Mouse (Mus musculus): ENCODE measurements around the gene Dazap2. TPM values are rescaled to one million over a fixed set of nuclear protein-coding genes. Genes with fewer than 3 reads are reported as not detected.
A peak's percentile ranks its signal among the peaks of the same experiment; 100 is the strongest.

Gene Dazap2
- polyA plus RNA-seq, 1 experiment from 2014 or later, result 155 TPM

GRCm38 (mm10) chr15:100641226-100641810, 26.2 kb downstream of the Dazap2 start:
- Histone ChIP-seq H3K27me3 (peaks cover 32% of the 10 kb centered on the region), H3K9ac (no peak overlapping the region), H3K36me3 (no peaks in the 10 kb centered on the region), H3K27ac (no peak overlapping the region), H3K4me3 (no peak overlapping the region), H3K4me1 (peaks cover 11% of the 10 kb centered on the region), H3K9me3 (no peaks in the 10 kb centered on the region), H3K4me2 (no peak overlapping the region)
- WGBS, result 71% methylated on average over 14 of the region's 16 CpGs
- no peak for ATAC-seq (ENCODE audit: insufficient number of reproducible peaks, insufficient read depth, low FRiP score, low TSS enrichment, low read depth)

- Histone ChIP-seq H3K36me3 (no peaks in the 10 kb centered on the region), H3K4me1 (no peaks in the 10 kb centered on the region), H3K27ac (no peak overlapping the region), H3K27me3 (peaks cover 20% of the 10 kb centered on the region), H3K9me3 (no peaks in the 10 kb centered on the region), H3K4me3 (no peak overlapping the region), H3K4me2 (no peak overlapping the region), H3K9ac (no peak overlapping the region)
- ATAC-seq (ENCODE audit: insufficient number of reproducible peaks, insufficient read depth, low FRiP score, low TSS enrichment, low read depth), result no peak
- 91% methylated on average over 7 of the region's 7 CpGs for WGBS
Observed at GRCm38 (mm10) chr15:100642451-100642850, 27.3 kb downstream of the Dazap2 start.

GRCm38 (mm10) chr15:100646161-100646560, 31.0 kb downstream of the Dazap2 start:
- H3K4me1 ChIP-seq, result no peaks in the 10 kb centered on the region
- no peak for ATAC-seq (ENCODE audit: insufficient number of reproducible peaks, insufficient read depth, low FRiP score, low TSS enrichment, low read depth)
- H3K4me2 ChIP-seq, result no peak overlapping the region
- H3K9ac ChIP-seq, result no peak overlapping the region
- H3K27me3 ChIP-seq, result no peaks in the 10 kb centered on the region
- no peaks in the 10 kb centered on the region for H3K36me3 ChIP-seq
- WGBS, result 71% methylated on average over 6 of the region's 6 CpGs
- H3K9me3 ChIP-seq, result no peaks in the 10 kb centered on the region
- H3K4me3 ChIP-seq, result no peak overlapping the region
- no peak overlapping the region for H3K27ac ChIP-seq

GRCm38 (mm10) chr15:100650111-100650510, 35.0 kb downstream of the Dazap2 start:
- WGBS, result 76% methylated on average over 10 of the region's 10 CpGs
- H3K36me3 ChIP-seq, result no peaks in the 10 kb centered on the region
- no peak overlapping the region for H3K4me2 ChIP-seq
- H3K27me3 ChIP-seq, result no peaks in the 10 kb centered on the region
- H3K4me3 ChIP-seq, result no peak overlapping the region
- no peak overlapping the region for H3K9ac ChIP-seq
- no peak overlapping the region for H3K27ac ChIP-seq
- H3K9me3 ChIP-seq, result no peaks in the 10 kb centered on the region
- no peaks in the 10 kb centered on the region for H3K4me1 ChIP-seq
- ATAC-seq (ENCODE audit: insufficient number of reproducible peaks, insufficient read depth, low FRiP score, low TSS enrichment, low read depth), result no peak

- H3K4me1 ChIP-seq, result no peaks in the 10 kb centered on the region
- ATAC-seq (ENCODE audit: insufficient number of reproducible peaks, insufficient read depth, low FRiP score, low TSS enrichment, low read depth), result no peak
- no peak overlapping the region for H3K9ac ChIP-seq
- no peaks in the 10 kb centered on the region for H3K27me3 ChIP-seq
- no peaks in the 10 kb centered on the region for H3K36me3 ChIP-seq
- H3K4me2 ChIP-seq, result no peak overlapping the region
- no peaks in the 10 kb centered on the region for H3K9me3 ChIP-seq
- WGBS, result 80% methylated on average over 9 of the region's 9 CpGs
- no peak overlapping the region for H3K27ac ChIP-seq
- H3K4me3 ChIP-seq, result no peak overlapping the region
Observed at GRCm38 (mm10) chr15:100651610-100652009, 36.5 kb downstream of the Dazap2 start.

GRCm38 (mm10) chr15:100654271-100654670, 39.1 kb downstream of the Dazap2 start:
- Histone ChIP-seq H3K4me1 (no peaks in the 10 kb centered on the region), H3K9ac (no peak overlapping the region), H3K4me2 (no peak overlapping the region), H3K27me3 (no peaks in the 10 kb centered on the region), H3K27ac (no peak overlapping the region), H3K36me3 (no peaks in the 10 kb centered on the region), H3K9me3 (no peaks in the 10 kb centered on the region), H3K4me3 (no peak overlapping the region)
- ATAC-seq (ENCODE audit: insufficient number of reproducible peaks, insufficient read depth, low FRiP score, low TSS enrichment, low read depth), result no peak
- WGBS, result 88% methylated on average over 1 of the region's 1 CpGs

- H3K4me3 ChIP-seq, result no peak overlapping the region
- no peaks in the 10 kb centered on the region for H3K27me3 ChIP-seq
- H3K9ac ChIP-seq, result no peak overlapping the region
- WGBS, result 89% methylated on average over 5 of the region's 5 CpGs
- ATAC-seq (ENCODE audit: insufficient number of reproducible peaks, insufficient read depth, low FRiP score, low TSS enrichment, low read depth), result no peak
- no peak overlapping the region for H3K27ac ChIP-seq
- H3K4me2 ChIP-seq, result no peak overlapping the region
- H3K36me3 ChIP-seq, result no peaks in the 10 kb centered on the region
- H3K9me3 ChIP-seq, result no peaks in the 10 kb centered on the region
- H3K4me1 ChIP-seq, result no peaks in the 10 kb centered on the region
Observed at GRCm38 (mm10) chr15:100655201-100655600, 40.1 kb downstream of the Dazap2 start.

GRCm38 (mm10) chr15:100660306-100660705, 45.2 kb downstream of the Dazap2 start:
- Histone ChIP-seq H3K4me3 (no peak overlapping the region), H3K27ac (no peak overlapping the region), H3K9me3 (no peaks in the 10 kb centered on the region), H3K36me3 (no peaks in the 10 kb centered on the region), H3K9ac (no peak overlapping the region), H3K4me2 (no peak overlapping the region), H3K27me3 (no peaks in the 10 kb centered on the region), H3K4me1 (no peaks in the 10 kb centered on the region)
- no peak for ATAC-seq (ENCODE audit: insufficient number of reproducible peaks, insufficient read depth, low FRiP score, low TSS enrichment, low read depth)
- 86% methylated on average over 9 of the region's 9 CpGs for WGBS

- Histone ChIP-seq H3K4me1 (peaks cover 1% of the 10 kb centered on the region; the same call in 1 of the 2 replicates), H3K36me3 (no peaks in the 10 kb centered on the region), H3K4me3 (no peak overlapping the region), H3K4me2 (no peak overlapping the region), H3K9me3 (no peaks in the 10 kb centered on the region), H3K9ac (no peak overlapping the region), H3K27me3 (no peaks in the 10 kb centered on the region), H3K27ac (no peak overlapping the region)
- no peak for ATAC-seq (ENCODE audit: insufficient number of reproducible peaks, insufficient read depth, low FRiP score, low TSS enrichment, low read depth)
- WGBS, result 87% methylated on average over 5 of the region's 5 CpGs
Observed at GRCm38 (mm10) chr15:100660805-100661204, 45.7 kb downstream of the Dazap2 start.

- H3K36me3 ChIP-seq, result no peaks in the 10 kb centered on the region
- H3K4me2 ChIP-seq, result no peak overlapping the region
- no peak overlapping the region for H3K9ac ChIP-seq
- peaks cover 13% of the 10 kb centered on the region for H3K4me1 ChIP-seq
- WGBS, result 79% methylated on average over 9 of the region's 9 CpGs
- no peak overlapping the region for H3K27ac ChIP-seq
- H3K27me3 ChIP-seq, result no peaks in the 10 kb centered on the region
- H3K4me3 ChIP-seq, result no peak overlapping the region
- ATAC-seq (ENCODE audit: insufficient number of reproducible peaks, insufficient read depth, low FRiP score, low TSS enrichment, low read depth), result no peak
- no peaks in the 10 kb centered on the region for H3K9me3 ChIP-seq
Observed at GRCm38 (mm10) chr15:100664813-100665274, 49.7 kb downstream of the Dazap2 start.

GRCm38 (mm10) chr15:100665411-100666218, 50.5 kb downstream of the Dazap2 start:
- 40% methylated on average over 9 of the region's 9 CpGs for WGBS
- no peak overlapping the region; the same call in 1 of the 2 replicates for H3K27ac ChIP-seq
- H3K36me3 ChIP-seq, result no peaks in the 10 kb centered on the region
- H3K27me3 ChIP-seq, result no peaks in the 10 kb centered on the region
- no peak overlapping the region for H3K9ac ChIP-seq
- H3K4me2 ChIP-seq, result no peak overlapping the region
- H3K4me1 ChIP-seq, result peaks cover 13% of the 10 kb centered on the region
- no peak for ATAC-seq (ENCODE audit: insufficient number of reproducible peaks, insufficient read depth, low FRiP score, low TSS enrichment, low read depth)
- H3K4me3 ChIP-seq, result no peak overlapping the region
- H3K9me3 ChIP-seq, result no peaks in the 10 kb centered on the region

GRCm38 (mm10) chr15:100666219-100666696, 51.1 kb downstream of the Dazap2 start:
- no peak overlapping the region; the same call in 1 of the 2 replicates for H3K4me2 ChIP-seq
- no peaks in the 10 kb centered on the region for H3K27me3 ChIP-seq
- H3K27ac ChIP-seq, result peak overlapping the region; percentile 28; the same call in 1 of the 2 replicates
- peak overlapping the region; percentile 64 for H3K9ac ChIP-seq
- no peak overlapping the region for H3K4me3 ChIP-seq
- no peaks in the 10 kb centered on the region for H3K9me3 ChIP-seq
- H3K36me3 ChIP-seq, result no peaks in the 10 kb centered on the region
- peaks cover 13% of the 10 kb centered on the region for H3K4me1 ChIP-seq
- ATAC-seq (ENCODE audit: insufficient number of reproducible peaks, insufficient read depth, low FRiP score, low TSS enrichment, low read depth), result no peak
- WGBS, result 9% methylated on average over 7 of the region's 7 CpGs

All from embryonic facial prominence, embryonic 13.5 days (tissue).